Mouse (Mus musculus) skeletal muscle tissue, adult 2 months (tissue): ENCODE data around the gene Borcs6.
"Not testable (repeated sequence)": the region's sequence is repeated elsewhere in the genome, so short reads cannot be mapped to it uniquely, and the experiment has no call there.

Source experiments
- DNase-seq: peaks from one replicate; pipeline ENCODE4 v3.0.0-alpha.2; 2012; ENCODE audit warnings: low read depth, low spot score

Borcs6 gene

DNA sequence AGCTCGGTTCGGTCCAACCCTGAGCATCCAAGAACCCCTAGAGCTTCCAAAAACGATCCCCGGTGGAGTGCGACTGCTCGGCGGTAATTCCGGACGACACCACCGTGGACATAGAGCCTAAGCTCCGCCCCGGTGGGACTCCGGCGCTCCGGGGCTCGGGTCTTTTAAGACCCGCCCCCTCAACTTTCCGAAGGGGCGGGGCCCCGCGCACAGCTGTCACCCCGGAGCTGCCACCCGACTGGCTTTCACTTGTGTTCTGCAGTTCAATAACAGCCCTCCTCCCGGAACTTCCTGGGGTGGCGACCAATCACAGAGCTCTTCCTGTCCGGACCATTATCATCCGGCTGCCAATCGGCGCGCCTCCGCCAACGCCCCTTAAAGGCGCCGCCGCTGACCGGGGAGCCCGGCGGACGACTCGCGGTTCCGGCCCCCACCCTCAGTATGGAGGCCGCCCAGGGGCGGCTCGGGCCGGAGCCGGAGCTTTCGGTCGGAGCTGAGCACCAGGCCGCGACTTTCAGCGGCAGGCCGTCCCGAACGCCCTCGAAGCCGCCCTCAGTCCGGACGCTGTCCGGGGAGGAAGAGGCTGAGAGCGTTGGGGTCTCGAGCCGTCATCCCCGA, at the start of gene Borcs6:
Borcs6 (plus strand) TSS at position 361 of the 618 bp plus-strand sequence.
- DNase-seq: peak; percentile 99

GRCm38 (mm10) chr11:69010400-69011323, 48.9 kb upstream of the Borcs6 start:
- DNase-seq: no peak

- DNase-seq: not testable (repeated sequence)
These were observed 48.1 kb upstream of the Borcs6 start for GRCm38 (mm10) chr11:69011445-69011844.

GRCm38 (mm10) chr11:69012071-69012601, 47.4 kb upstream of the Borcs6 start:
- DNase-seq: peak; percentile 92

- DNase-seq: peak; percentile 85
These were observed 43.7 kb upstream of the Borcs6 start, which contains the start of gene Ctc1 for GRCm38 (mm10) chr11:69015644-69016441. Ctc1 (plus strand) TSS chr11:69015911.

GRCm38 (mm10) chr11:69016755-69017154, 42.8 kb upstream of the Borcs6 start:
- no peak for DNase-seq

DNA sequence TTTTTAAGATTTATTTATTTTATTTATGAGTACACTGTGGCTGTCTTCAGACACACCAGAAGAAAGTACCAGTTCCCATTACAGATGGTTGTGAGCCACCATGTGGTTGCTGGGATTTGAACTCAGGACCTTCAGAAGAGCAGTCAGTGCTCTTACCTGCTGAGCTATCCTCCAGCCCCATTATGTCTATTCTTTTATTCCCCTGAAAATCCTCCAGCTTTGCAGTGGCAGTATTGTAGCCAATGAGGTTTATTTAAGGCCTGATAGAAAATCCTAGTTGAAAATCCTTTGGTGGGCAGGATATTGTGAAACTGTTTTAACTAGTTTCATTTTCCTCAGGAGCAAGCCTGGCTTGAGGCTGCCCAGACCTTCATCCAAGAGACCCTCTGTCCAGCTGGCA, 38.8 kb upstream of the Borcs6 start:
- no peak for DNase-seq

- no peak for DNase-seq
These were observed 33.0 kb upstream of the Borcs6 start for GRCm38 (mm10) chr11:69026562-69026961.

DNA sequence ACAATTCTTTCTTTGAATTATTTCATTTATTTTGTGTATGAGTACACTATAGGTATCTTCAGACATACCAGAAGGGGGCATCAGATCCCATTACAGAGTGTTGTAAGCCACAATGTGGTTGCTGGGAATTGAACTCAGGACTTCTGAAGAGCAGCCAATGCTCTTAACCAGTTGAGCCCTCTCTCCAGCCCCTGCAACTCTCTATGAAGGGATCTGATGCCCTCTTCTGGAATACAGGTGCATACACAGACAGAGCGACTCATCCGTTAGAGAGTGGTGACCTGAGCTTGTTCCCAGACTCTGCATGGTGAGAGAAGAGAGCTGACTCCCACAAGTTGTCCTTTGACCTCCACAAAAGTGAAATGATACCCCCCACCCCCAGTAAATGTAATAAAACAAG, 30.7 kb upstream of the Borcs6 start:
- no peak for DNase-seq

DNA sequence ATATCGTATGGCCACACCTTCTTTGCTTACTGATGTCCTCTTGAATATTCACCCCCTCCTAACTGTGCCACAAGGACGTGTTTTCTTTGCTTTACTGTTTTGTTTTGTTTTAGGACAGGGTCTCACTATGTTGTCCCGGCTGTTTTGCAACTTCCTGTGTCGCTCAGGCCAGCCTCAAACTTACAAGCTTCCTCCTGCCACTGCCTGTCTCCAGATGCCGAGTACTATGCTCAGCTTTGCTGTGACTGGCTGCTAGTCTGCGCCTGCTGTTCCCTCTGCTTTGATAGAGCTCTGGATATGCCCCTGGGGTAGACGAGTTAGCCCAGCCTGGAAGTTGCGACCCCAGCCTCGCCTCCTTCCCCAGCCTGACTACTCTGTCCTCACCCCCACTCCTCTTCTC, 26.0 kb upstream of the Borcs6 start:
- DNase-seq: no peak

GRCm38 (mm10) chr11:69034585-69034984, 24.9 kb upstream of the Borcs6 start:
- DNase-seq: no peak

GRCm38 (mm10) chr11:69035411-69035810, 24.1 kb upstream of the Borcs6 start:
- no peak for DNase-seq

DNA sequence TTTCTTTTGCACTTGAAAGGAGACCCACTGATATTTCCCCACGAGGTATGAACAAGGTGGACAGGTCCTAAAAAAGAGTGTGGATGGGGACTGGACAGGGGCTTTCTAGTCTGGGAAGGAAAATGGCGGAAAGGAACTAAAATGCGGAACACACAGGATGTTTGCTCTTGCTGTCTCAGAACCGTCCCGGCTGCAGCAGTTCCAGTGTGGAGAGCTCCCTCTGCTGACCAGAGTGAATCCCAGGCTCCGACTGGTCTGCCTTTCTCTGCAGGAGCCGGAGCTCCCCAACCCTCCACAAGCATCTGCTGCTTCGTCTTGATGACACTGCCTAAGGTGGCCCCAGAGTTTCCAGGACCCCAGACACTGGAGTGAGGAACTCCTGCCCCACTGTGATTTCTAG, 23.7 kb upstream of the Borcs6 start:
- peak; percentile 83 for DNase-seq

DNA sequence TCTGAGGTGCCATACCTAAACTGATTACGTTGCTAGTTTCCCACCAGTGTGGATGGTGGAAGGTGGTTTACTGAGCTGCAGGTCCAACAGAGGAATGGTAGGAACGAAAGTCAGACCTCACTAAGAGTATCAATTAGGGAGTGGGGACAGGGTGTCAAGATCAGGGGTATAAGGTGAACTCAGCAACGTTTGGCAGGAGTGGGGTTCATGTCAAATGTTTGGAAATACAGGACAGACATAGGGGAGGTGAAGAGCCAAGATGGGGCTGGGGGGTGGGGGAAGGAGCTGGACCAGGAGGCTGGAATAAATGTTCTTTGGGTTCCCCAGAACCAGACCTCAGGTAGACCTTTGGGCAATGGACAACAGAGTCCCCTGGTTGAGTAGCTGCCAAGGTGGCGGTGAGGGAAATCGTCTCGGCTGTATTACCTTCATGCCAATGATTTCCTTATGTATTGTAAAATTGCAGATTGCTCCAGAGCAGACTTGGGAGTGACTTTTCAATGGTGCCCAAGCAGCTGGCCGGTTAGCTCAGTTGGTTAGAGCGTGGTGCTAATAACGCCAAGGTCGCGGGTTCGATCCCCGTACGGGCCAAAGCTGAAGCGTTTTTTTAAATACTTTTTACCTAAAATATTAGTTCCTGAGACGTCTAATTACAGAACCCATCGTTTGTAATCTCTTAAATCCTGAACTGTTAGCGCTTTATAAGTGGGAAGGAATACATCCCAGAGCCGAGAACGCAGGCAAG, 22.9 kb upstream of the Borcs6 start:
- peak; percentile 87 for DNase-seq

- peak; percentile 89 for DNase-seq
These were observed 22.1 kb upstream of the Borcs6 start for GRCm38 (mm10) chr11:69037231-69038061.

DNA sequence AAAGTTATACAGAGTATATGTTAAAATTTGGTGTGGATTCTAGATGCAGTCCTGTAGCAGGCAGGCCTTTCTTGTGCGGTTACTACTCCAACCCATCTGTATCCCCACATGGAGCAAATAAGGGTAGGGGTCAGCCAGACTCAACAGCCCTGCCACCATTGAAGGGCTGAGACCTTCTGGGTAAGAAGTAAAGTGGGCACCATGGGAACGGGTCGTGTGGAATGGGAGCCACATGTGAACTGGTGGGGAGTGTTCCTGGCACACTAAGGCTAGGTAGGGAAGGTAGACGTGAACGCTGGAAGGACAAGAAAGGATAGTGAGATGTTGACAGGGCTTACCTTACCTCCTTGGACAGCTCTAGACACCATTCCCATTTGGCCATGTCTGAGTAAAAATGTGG, 21.3 kb upstream of the Borcs6 start:
- DNase-seq: no peak

DNA sequence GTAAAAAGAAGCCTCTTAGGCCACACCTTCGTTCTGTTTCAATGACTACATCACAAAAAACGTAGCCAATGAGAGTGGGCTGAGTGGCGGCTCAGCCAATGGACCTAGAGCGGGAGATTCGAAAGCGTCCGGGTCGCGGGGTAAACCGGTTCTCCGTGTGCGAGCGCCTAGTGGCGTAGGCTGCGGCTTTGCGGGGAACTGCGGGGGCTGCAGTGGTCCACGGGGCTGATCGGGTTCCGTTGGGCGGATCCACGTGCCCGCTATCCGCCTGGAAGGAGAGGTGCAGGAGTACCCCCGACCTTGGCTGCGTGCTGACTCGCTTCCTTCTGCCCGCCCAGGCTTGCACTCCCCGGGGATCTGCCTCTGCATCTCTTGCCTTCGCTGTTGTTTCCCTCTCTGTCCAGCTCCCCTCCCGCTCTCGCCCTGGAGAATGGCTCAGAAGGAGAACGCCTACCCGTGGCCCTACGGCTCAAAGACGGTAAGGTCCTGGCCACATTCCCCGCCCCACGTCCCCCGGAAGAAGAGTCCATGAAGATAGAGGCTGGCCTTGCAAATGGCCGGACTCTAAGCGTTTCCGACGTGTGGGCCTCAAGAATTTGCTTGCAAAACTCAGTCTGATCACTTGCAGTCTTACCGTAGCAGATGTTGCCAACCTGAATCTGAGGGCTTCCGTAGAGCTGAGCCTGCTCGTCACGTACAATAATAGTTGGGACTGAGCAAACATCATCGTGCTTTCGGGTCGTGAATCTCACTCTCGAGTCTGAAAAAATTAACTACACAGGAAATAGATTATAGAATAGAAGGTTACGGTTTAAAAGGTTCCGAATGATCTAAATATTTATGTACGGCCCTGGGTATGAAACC, 13.8 kb upstream of the Borcs6 start, which contains the start of gene Aurkb:
Aurkb (plus strand) TSS at position 117 of the 864 bp plus-strand sequence.
- DNase-seq: peak; percentile 75

- DNase-seq: no peak
These were observed 13.1 kb upstream of the Borcs6 start for GRCm38 (mm10) chr11:69046395-69046774.

GRCm38 (mm10) chr11:69047592-69047991, 11.9 kb upstream of the Borcs6 start:
- no peak for DNase-seq
